Mouse (Mus musculus) myocyte (in vitro differentiated cells): ENCODE data around the gene Kcnq5. TPM values are rescaled to one million over a fixed set of nuclear protein-coding genes. Genes with fewer than 3 reads are reported as not detected.

Experiments
- H3K27me3 ChIP-seq: one replicate; pipeline ENCODE4 v1.6.1; 2011; ENCODE audit not compliant: control insufficient read depth, insufficient read depth, insufficient read length
- H3K36me3 ChIP-seq: one replicate; pipeline ENCODE4 v1.6.1; 2011; ENCODE audit not compliant: control insufficient read depth, insufficient read depth
- H3K4me2 ChIP-seq: one replicate; pipeline ENCODE4 v1.6.1; 2011; ENCODE audit warnings: low read depth, control low read depth
- H3K4me3 ChIP-seq: one replicate; pipeline ENCODE4 v1.5.1; 2011; ENCODE audit warnings: mild to moderate bottlenecking, control low read depth, moderate library complexity
- H3K79me2 ChIP-seq: one replicate; pipeline ENCODE4 v1.6.1; 2011; ENCODE audit not compliant: control insufficient read depth, insufficient read depth
- H3ac ChIP-seq: one replicate; pipeline ENCODE4 v1.6.1; 2011; ENCODE audit not compliant: control insufficient read depth, insufficient read length
- CEBPB ChIP-seq: IDR thresholded peaks from 2 replicates; pipeline ENCODE4 v1.6.1; 2011; ENCODE audit warnings: mild to moderate bottlenecking, moderate library complexity; ENCODE audit not compliant: poor library complexity, insufficient read depth, severe bottlenecking
- E2F4 ChIP-seq: IDR thresholded peaks from one replicate; pipeline ENCODE4 v1.6.1; 2011; ENCODE audit warnings: mild to moderate bottlenecking, control low read depth, moderate library complexity; ENCODE audit not compliant: insufficient read depth
- MAX ChIP-seq: IDR thresholded peaks from one replicate; pipeline ENCODE4 v1.6.1; 2011; ENCODE audit warnings: low read depth, mild to moderate bottlenecking, control low read depth
- MYOD1 ChIP-seq, 3 experiments: IDR thresholded peaks; one replicate each; pipeline ENCODE4 v1.6.1; 2011; ENCODE audit warnings: control low read depth in 2 of 3, low read depth in 2 of 3, mild to moderate bottlenecking in 2 of 3, moderate library complexity in 1 of 3; ENCODE audit not compliant: insufficient read length in 2 of 3, control insufficient read depth in 1 of 3
- MYOG ChIP-seq, 3 experiments: IDR thresholded peaks; one replicate each; pipeline ENCODE4 v1.6.1; 2011; ENCODE audit warnings: control low read depth in 2 of 3, low read depth in 2 of 3, mild to moderate bottlenecking in 2 of 3; ENCODE audit not compliant: insufficient read length in 2 of 3, control insufficient read depth in 1 of 3, insufficient read depth in 1 of 3
- POLR2A ChIP-seq: IDR thresholded peaks from one replicate; pipeline ENCODE4 v1.6.1; 2011; ENCODE audit warnings: low read depth, mild to moderate bottlenecking, control low read depth, moderate library complexity; ENCODE audit not compliant: insufficient read length
- POLR2AphosphoS2 ChIP-seq: IDR thresholded peaks from one replicate; pipeline ENCODE4 v1.6.1; 2011; ENCODE audit warnings: low read depth, control low read depth; ENCODE audit not compliant: insufficient read length
- REST ChIP-seq: IDR thresholded peaks from one replicate; pipeline ENCODE4 v1.6.1; 2011; ENCODE audit warnings: mild to moderate bottlenecking, control low read depth, moderate library complexity; ENCODE audit not compliant: insufficient read depth, insufficient read length
- SRF ChIP-seq: IDR thresholded peaks from one replicate; pipeline ENCODE4 v1.6.1; 2011; ENCODE audit warnings: low read depth; ENCODE audit not compliant: control insufficient read depth, insufficient read length
- TCF12 ChIP-seq: IDR thresholded peaks from one replicate; pipeline ENCODE4 v1.6.1; 2011; ENCODE audit warnings: mild to moderate bottlenecking, control low read depth; ENCODE audit not compliant: poor library complexity, insufficient read depth, severe bottlenecking
- TCF3 ChIP-seq: IDR thresholded peaks from one replicate; pipeline ENCODE4 v1.6.1; 2011; ENCODE audit warnings: low read depth, control low read depth; ENCODE audit not compliant: insufficient read length
- USF1 ChIP-seq: IDR thresholded peaks from one replicate; pipeline ENCODE4 v1.6.1; 2011; ENCODE audit warnings: low read depth, mild to moderate bottlenecking, control low read depth, moderate library complexity
- polyA plus RNA-seq: library from polyadenylated mRNA; unstranded; fragments of >200 nt; fragmentation: generic; extraction: Trizol; gene quantifications from one replicate; pipeline ENCODE4 v1.2.1, GENCODE M21; 2012; ENCODE audit warnings: missing spikeins

Kcnq5 gene
- polyA plus RNA-seq, 1 experiment = not detected

DNA sequence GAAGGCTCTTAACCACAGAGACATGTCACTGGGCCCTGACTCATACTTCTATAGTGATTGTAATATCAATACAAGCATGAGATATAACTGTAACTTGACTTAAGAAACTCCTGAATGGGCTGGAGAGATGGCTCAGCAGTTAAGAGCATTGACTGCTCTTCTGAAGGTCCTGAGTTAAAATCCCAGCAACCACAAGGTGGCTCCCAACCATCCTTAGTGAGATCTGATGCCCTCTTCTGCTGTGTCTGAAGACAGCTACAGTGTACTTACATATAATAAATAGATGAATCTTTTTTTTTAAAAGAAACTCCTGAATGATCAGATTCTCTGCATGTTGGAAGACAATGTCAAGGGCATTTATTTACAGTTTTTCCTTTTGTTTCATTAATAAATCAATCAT lies 542.4 kb downstream of the Kcnq5 start:
- Histone ChIP-seq H3K36me3 (no peaks in the 10 kb centered on the region), H3K27me3 (no peaks in the 10 kb centered on the region), H3K4me3 (no peak overlapping the region), H3K4me2 (no peak overlapping the region), H3K79me2 (no peaks in the 10 kb centered on the region), H3ac (no peak overlapping the region)
- TF ChIP-seq MYOD1 (IDR thresholded peaks at IDR 0.05; ENCODE audit: control insufficient read depth in 1 of 3, insufficient read length in 2 of 3, low read depth in 2 of 3) (no peak), MYOG (IDR thresholded peaks at IDR 0.05; ENCODE audit: control insufficient read depth in 1 of 3, insufficient read depth in 1 of 3, insufficient read length in 2 of 3, low read depth in 2 of 3) (no peak), TCF12 (no peak), SRF (no peak), USF1 (no peak), POLR2AphosphoS2 (no peak), MAX (no peak), E2F4 (no peak), POLR2A (no peak), CEBPB (no peak), TCF3 (no peak), REST (no peak)

DNA sequence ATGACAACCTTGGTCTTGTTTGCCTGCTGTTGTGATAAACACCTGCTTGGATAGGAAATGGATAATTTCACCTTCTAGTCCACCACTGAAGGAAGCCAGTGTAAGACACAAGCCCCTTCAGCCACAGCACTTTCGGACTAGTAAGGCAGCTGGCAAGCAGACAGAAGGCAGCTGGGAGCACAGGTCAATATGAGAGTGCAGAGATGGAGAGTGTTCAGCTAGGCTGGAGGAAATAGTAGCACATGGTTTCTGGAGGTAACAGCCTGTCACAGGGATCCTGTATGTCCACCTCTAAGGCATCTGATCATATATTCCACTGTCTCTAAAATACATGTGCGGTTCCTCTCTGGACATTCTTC lies 549.6 kb downstream of the Kcnq5 start:
- Histone ChIP-seq H3K27me3 (no peaks in the 10 kb centered on the region), H3K79me2 (no peaks in the 10 kb centered on the region), H3ac (no peak overlapping the region), H3K4me2 (no peak overlapping the region), H3K36me3 (no peaks in the 10 kb centered on the region), H3K4me3 (no peak overlapping the region)
- TF ChIP-seq SRF (no peak), MYOD1 (IDR thresholded peaks at IDR 0.05; ENCODE audit: control insufficient read depth in 1 of 3, insufficient read length in 2 of 3, low read depth in 2 of 3) (no peak), MYOG (IDR thresholded peaks at IDR 0.05; ENCODE audit: control insufficient read depth in 1 of 3, insufficient read depth in 1 of 3, insufficient read length in 2 of 3, low read depth in 2 of 3) (no peak)

DNA sequence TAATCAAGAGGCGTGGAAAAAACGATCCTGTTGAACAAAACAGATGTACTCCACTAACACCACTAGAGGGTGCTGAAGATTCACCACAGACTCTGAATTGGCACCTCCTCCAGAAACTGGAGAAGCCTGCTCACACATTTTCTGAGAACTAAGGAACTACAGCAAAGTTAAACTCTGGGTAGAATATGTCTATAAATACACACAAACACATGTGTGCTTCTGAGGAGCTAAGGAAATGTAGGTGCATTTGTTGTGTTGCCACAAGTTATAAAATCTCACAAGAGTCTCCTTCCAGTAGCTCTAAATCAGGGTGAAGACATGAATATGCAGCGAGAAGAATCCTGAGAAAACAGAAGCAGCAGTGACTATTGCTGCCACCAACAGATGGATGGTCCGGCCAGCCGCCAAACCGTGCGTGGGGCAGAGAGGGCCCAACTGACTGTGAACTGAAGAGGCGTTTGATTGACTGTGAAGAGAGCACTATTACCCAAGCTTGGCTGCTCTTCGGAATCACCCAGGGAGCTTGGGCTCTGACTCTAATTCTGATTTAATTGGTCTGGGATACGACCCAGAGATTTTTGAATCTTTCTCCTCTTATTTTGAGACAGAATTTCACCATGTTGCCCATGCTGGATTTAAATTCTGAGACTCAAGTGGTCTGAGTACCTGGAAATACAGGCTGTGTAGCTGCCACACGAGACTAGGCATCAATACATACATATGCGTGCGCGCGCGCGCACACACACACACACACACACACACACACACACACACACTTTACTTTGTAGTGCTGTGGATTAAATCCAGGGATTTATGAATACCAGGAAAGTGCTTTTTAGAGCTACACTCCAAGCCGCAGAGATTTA lies 550.2 kb downstream of the Kcnq5 start:
- Histone ChIP-seq H3K4me3 (no peak overlapping the region), H3K27me3 (no peaks in the 10 kb centered on the region), H3ac (no peak overlapping the region), H3K4me2 (no peak overlapping the region), H3K36me3 (no peaks in the 10 kb centered on the region), H3K79me2 (no peaks in the 10 kb centered on the region)
- TF ChIP-seq CEBPB (no peak), TCF3 (no peak), SRF (no peak), USF1 (no peak), POLR2A (no peak), MYOG (IDR thresholded peaks at IDR 0.05; ENCODE audit: control insufficient read depth in 1 of 3, insufficient read depth in 1 of 3, insufficient read length in 2 of 3, low read depth in 2 of 3) (no peak), MAX (no peak), E2F4 (no peak), MYOD1 (IDR thresholded peaks at IDR 0.05; ENCODE audit: control insufficient read depth in 1 of 3, insufficient read length in 2 of 3, low read depth in 2 of 3) (no peak), REST (no peak), POLR2AphosphoS2 (no peak), TCF12 (no peak)

DNA sequence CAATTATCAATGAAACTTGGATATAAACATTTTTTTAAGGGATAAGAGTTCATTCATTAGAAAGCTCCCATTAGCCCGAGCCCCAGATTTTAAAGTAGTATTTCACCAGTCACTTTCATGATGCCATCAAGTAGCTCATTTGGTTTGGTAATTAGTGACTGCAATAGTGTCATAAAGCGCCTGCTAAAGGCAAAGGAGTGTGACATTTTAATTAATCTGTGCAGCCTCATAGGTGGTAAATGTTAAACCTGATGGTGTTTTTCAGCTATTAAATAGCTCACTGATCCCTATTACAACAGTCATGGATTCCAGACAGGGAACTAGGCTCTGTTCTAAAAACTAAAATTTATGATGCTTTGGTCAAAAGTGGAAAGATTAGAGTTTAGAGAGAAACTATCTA lies 554.5 kb downstream of the Kcnq5 start:
- Histone ChIP-seq H3K4me2 (no peak overlapping the region), H3K27me3 (no peaks in the 10 kb centered on the region), H3K79me2 (no peaks in the 10 kb centered on the region), H3K36me3 (no peaks in the 10 kb centered on the region), H3ac (no peak overlapping the region), H3K4me3 (no peak overlapping the region)
- TF ChIP-seq MYOD1 (IDR thresholded peaks at IDR 0.05; ENCODE audit: control insufficient read depth in 1 of 3, insufficient read length in 2 of 3, low read depth in 2 of 3) (no peak), SRF (no peak), E2F4 (no peak), MYOG (IDR thresholded peaks at IDR 0.05; ENCODE audit: control insufficient read depth in 1 of 3, insufficient read depth in 1 of 3, insufficient read length in 2 of 3, low read depth in 2 of 3) (no peak), TCF12 (no peak), POLR2A (no peak), POLR2AphosphoS2 (no peak), TCF3 (no peak), CEBPB (no peak), MAX (no peak), REST (no peak), USF1 (no peak)

DNA sequence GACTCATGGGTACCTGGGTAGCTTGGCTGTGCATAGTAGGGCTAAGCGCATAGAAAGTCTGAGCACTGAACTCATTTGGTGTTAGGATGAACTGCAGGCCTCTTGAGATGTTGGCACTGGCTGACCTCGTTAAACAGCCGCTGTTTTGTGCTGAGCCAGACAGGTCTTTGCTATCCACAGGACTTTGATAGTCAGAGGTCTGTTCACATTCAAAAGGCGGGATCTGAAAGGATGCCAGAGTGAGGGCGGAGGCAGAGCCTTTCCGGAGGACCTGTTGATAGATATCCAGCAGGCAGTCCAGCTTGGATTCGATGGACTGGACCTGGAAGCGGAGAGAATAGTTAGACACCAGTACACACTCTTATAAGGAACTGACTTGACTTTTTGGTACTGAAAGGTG lies 558.9 kb downstream of the Kcnq5 start:
- Histone ChIP-seq H3K4me3 (no peak overlapping the region), H3ac (no peak overlapping the region), H3K4me2 (no peak overlapping the region), H3K36me3 (no peaks in the 10 kb centered on the region), H3K79me2 (no peaks in the 10 kb centered on the region), H3K27me3 (no peaks in the 10 kb centered on the region)
- no peak for TF ChIP-seq SRF
- no peak for TF ChIP-seq TCF12
- no peak for TF ChIP-seq TCF3
- no peak for TF ChIP-seq MYOG (IDR thresholded peaks at IDR 0.05; ENCODE audit: control insufficient read depth in 1 of 3, insufficient read depth in 1 of 3, insufficient read length in 2 of 3, low read depth in 2 of 3)
- TF ChIP-seq MYOD1 (IDR thresholded peaks at IDR 0.05; ENCODE audit: control insufficient read depth in 1 of 3, insufficient read length in 2 of 3, low read depth in 2 of 3) = no peak
- TF ChIP-seq REST = no peak
- no peak for TF ChIP-seq MAX
- TF ChIP-seq E2F4 = no peak
- no peak for TF ChIP-seq USF1
- TF ChIP-seq POLR2AphosphoS2 = no peak
- TF ChIP-seq POLR2A = no peak
- no peak for TF ChIP-seq CEBPB
